Mouse (Mus musculus) midbrain, embryonic 11.5 days (tissue): ENCODE results near the gene Ergic2. TPM values are rescaled to one million over a fixed set of nuclear protein-coding genes. Genes with fewer than 3 reads are reported as not detected.

Source experiments
- ATAC-seq: fragments of 200-750 bp; cut with Nextera tagmentation; 2 replicates; pipeline ENCODE4 v1.8.0; 2017; ENCODE audit warnings: moderate TSS enrichment, moderate library complexity; ENCODE audit not compliant: low FRiP score
- DNase-seq: peaks from one replicate; pipeline ENCODE4 v3.0.0; 2015; ENCODE audit warnings: low spot score; ENCODE audit errors: missing footprints
- H3K27ac ChIP-seq: fragments of 300-500 bp; sonication (generic); 2 replicates; pipeline ENCODE4 v1.5.1; 2014; ENCODE audit warnings: low read depth, low read length
- H3K27me3 ChIP-seq: fragments of 300-500 bp; sonication (generic); 2 replicates; pipeline ENCODE4 v1.6.1; 2014; ENCODE audit warnings: mild to moderate bottlenecking, low read length, moderate library complexity, mixed read lengths; ENCODE audit not compliant: control insufficient read depth, insufficient read depth
- H3K36me3 ChIP-seq: fragments of 300-500 bp; sonication (generic); 2 replicates; pipeline ENCODE4 v1.6.1; 2014; ENCODE audit warnings: mild to moderate bottlenecking, low read length, moderate library complexity, mixed read lengths; ENCODE audit not compliant: control insufficient read depth, insufficient read depth
- H3K4me1 ChIP-seq: fragments of 300-500 bp; sonication (generic); 2 replicates; pipeline ENCODE4 v1.6.1; 2014; ENCODE audit warnings: low read length; ENCODE audit not compliant: control insufficient read depth, insufficient read depth
- H3K4me2 ChIP-seq: fragments of 300-500 bp; sonication (generic); 2 replicates; pipeline ENCODE4 v1.6.1; 2014; ENCODE audit warnings: mild to moderate bottlenecking, moderate library complexity
- H3K4me3 ChIP-seq: fragments of 300-500 bp; sonication (generic); 2 replicates; pipeline ENCODE4 v1.5.1; 2014; ENCODE audit warnings: low read depth, low read length
- H3K9ac ChIP-seq: fragments of 300-500 bp; sonication (generic); 2 replicates; pipeline ENCODE4 v1.6.1; 2014; ENCODE audit warnings: low read length
- H3K9me3 ChIP-seq: fragments of 300-500 bp; sonication (generic); 2 replicates; pipeline ENCODE4 v1.6.1; 2016; ENCODE audit warnings: low read length; ENCODE audit not compliant: control insufficient read depth
- WGBS: fragments of 180-500 bp; shearing (Covaris S2); extraction: QIAGEN DNeasy Blood & Tissue Kit; methylation state at CpG from one replicate; pipeline ENCODE4 v1.1.7; 2014; 5-methylcytosine and 5-hydroxymethylcytosine counted together
- polyA plus RNA-seq: library from polyadenylated mRNA; unstranded; fragments of >200 nt; fragmentation: Nextera tagmentation; extraction: Ambion mirVana; gene quantifications from 2 replicates; pipeline ENCODE4 v1.2.1, GENCODE M21; 2014

The Ergic2 gene
- 209 and 218 TPM in 2 replicates for polyA plus RNA-seq

DNA sequence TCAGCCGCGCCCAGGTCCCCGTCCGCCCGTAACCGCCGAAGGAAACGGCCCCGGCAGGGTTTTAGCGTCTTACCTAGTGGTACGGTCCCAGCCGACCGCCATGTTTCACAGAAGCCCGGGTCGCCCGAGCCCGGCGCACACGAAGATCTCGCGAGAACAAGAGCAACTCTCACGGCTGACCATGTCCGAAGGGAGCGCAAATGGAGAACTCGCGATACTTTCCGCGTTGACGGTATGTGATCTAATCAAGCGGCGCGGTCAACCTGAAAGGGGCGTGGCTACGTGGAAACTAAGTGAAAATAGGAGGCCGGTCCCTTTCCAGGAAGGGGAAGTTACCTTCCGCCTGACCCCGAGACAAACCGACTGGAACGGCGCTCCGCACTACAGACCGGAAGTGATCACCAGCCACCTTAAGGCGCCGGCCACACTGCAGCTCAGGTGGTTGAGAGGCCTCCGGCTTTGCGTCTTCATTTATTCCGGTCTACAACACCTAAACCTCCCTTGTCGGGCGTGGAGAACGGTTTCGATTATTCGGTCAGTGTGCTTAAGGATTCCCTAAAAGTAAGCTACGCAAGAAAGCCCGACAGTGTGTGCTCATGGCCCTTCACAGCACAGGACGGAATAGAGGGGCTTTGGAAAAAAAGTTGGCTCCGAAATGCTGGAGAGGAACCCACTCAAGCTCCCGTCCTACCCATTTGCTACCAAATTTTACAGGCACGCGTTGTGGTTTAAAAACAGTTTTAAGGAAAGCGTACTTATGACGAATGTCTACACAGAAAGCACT, at the start of gene Ergic2:
Ergic2 (minus strand) TSS at position 478 of the 784 bp plus-strand sequence.
- Histone ChIP-seq H3K4me2 (peak within 1 kb of the TSS; percentile 77), H3K9me3 (no peaks in the 10 kb centered on the region), H3K27ac (peak within 1 kb of the TSS; percentile 79), H3K27me3 (no peaks in the 10 kb centered on the region), H3K9ac (peak within 1 kb of the TSS; percentile 96), H3K36me3 (no peaks in the 10 kb centered on the region), H3K4me3 (peak within 1 kb of the TSS; percentile 96), H3K4me1 (peaks cover 12% of the 10 kb centered on the region)
- ATAC-seq: peak; percentile 99
- WGBS: under 1% methylated on average over 61 of the region's 61 CpGs
- DNase-seq: peak; percentile 99

DNA sequence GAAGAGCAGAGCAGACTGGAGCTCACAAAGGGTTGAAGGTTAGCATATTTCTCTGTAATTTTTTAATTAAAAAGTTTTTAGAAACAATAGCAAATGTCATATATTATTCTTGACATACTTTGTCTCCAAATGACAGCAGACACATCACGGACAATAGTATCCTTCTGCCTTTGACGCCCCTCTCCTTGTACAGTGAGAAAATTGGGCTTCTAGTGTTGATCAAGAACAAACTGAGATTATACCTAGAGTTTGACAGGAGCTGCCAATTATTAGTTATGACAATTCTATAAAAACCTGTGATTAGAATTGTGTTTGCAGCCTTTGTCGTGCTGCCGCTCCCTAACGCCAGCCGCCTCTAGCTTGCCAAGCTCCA, 48.5 kb upstream of the Ergic2 start:
- H3K27ac ChIP-seq: no peak overlapping the region
- 95% methylated on average over 6 of the region's 6 CpGs for WGBS
- H3K9me3 ChIP-seq: no peaks in the 10 kb centered on the region
- peaks cover 5% of the 10 kb centered on the region; the same call in 1 of the 2 replicates for H3K4me1 ChIP-seq
- H3K4me3 ChIP-seq: no peak overlapping the region
- no peaks in the 10 kb centered on the region for H3K27me3 ChIP-seq
- no peak overlapping the region for H3K4me2 ChIP-seq
- H3K9ac ChIP-seq: no peak overlapping the region
- H3K36me3 ChIP-seq: no peaks in the 10 kb centered on the region
- ATAC-seq: peak; percentile 49
- no peak for DNase-seq

DNA sequence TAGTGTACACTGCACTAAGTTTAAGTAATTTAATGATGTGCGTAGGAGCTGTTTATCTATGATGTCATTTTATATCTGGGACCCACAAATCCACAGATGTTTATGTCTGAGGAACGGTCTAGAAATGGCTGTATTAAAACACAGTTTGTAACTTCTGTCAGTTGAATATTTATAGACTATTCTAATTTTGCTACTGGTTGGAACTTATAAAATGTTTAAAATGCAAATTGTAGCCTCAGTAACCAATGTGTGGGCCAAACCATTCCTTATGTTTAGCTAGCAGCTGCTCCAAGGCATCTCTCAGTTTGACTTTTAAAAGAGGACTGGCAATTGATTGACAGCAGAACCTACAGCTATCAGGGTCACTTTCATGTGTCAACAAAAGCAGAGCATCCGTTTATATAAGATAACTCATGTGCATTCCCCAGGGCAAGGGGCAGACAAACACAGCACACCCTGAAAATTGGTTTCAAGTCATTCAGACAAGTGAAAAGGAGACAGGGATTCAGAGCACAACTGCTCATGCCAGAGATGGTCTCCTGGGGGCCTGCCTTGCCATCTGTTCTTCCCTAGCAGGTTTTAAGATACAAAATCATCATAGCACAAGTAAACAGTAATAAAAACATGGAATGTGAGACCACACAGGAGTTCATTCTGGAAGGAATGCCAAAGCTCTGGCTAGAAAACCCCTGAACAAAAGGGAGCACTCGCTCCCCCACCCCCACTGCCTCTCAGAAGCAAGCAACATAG, 48.0 kb upstream of the Ergic2 start:
- Histone ChIP-seq H3K36me3 (no peaks in the 10 kb centered on the region), H3K9me3 (no peaks in the 10 kb centered on the region), H3K27me3 (no peaks in the 10 kb centered on the region), H3K4me3 (no peak overlapping the region), H3K4me2 (no peak overlapping the region), H3K27ac (no peak overlapping the region), H3K4me1 (peaks cover 5% of the 10 kb centered on the region; the same call in 1 of the 2 replicates), H3K9ac (0 out of 2 replicates have a peak overlapping the region, but pooled peaks have one; percentile 4)
- ATAC-seq (peak; percentile 91), DNase-seq (peak; percentile 85)
- WGBS: 54% methylated on average over 4 of the region's 4 CpGs

DNA sequence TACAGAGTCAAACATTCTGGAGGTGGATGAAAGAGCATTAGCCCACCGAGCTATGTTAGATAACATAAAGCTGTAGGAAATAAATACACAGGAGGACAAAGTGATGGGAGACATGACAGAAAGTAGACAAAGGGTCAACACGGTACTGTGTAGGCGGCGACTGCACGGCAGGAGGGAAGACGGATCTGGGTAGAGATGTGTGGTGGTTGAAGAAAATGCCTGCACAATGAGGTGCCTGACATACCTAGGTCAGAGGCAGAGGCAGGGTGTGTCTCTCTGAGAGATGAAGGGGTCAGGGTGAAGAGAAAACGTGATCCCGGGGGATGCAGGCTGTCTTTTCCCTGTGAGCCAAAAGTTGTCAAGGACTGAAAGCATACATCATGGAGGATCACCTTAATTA, 46.9 kb upstream of the Ergic2 start:
- no peak for ATAC-seq
- H3K9ac ChIP-seq: no peak overlapping the region

DNA sequence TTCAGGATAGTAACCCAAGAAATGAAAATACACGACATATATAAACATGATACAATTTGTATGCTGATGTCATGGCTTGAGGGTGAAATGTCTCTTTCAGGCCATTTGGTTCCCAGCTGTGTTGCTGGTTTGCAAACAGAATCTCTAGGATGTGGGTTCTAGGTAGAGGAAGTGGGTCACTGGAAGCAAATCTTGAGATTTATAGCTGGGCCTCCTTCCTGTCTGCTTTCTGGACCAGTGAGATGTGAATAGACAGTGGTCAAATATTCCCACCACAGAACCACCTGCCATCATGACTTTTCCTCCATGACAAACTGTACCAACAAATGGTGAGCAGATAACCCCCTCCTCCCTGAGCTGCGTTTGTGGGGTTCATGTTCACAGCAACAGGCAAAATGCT, 45.6 kb upstream of the Ergic2 start:
- no peak for ATAC-seq
- peak; percentile 44 for DNase-seq
- H3K9ac ChIP-seq: no peak overlapping the region
- no peaks in the 10 kb centered on the region for H3K27me3 ChIP-seq
- no peaks in the 10 kb centered on the region for H3K36me3 ChIP-seq
- 88% methylated on average over 2 of the region's 2 CpGs for WGBS
- H3K4me1 ChIP-seq: peaks cover 5% of the 10 kb centered on the region; the same call in 1 of the 2 replicates
- no peak overlapping the region for H3K4me3 ChIP-seq
- no peak overlapping the region for H3K4me2 ChIP-seq
- no peak overlapping the region for H3K27ac ChIP-seq
- H3K9me3 ChIP-seq: no peaks in the 10 kb centered on the region

More for the DNA sequence above, 46.9 kb upstream of the Ergic2 start:
- Histone ChIP-seq H3K27me3 (no peaks in the 10 kb centered on the region), H3K4me2 (no peak overlapping the region), H3K9me3 (no peaks in the 10 kb centered on the region), H3K4me1 (peaks cover 5% of the 10 kb centered on the region; the same call in 1 of the 2 replicates), H3K27ac (no peak overlapping the region), H3K4me3 (no peak overlapping the region), H3K36me3 (no peaks in the 10 kb centered on the region)
- WGBS: 87% methylated on average over 8 of the region's 8 CpGs
- DNase-seq: peak; percentile 67

DNA sequence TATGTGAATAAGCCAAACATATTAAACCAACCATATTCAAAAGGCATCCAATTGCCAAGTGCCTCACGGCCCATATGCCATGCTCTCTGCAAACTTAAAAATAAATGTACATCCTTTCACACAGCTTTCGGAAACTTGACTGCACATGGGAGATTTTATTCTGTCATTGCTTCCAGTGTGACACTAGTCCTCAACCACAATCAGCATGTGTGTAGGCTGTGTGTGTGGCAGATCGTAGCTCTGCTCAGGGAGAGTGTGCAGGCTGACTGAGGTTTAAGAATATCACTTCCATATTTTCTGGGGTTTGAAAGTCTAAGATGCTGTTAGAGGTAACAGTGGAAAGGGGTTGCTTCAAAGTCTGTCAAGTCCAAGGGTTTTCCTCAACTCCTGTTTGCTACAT, 43.9 kb upstream of the Ergic2 start:
- Histone ChIP-seq H3K36me3 (no peaks in the 10 kb centered on the region), H3K4me3 (no peak overlapping the region), H3K27me3 (no peaks in the 10 kb centered on the region), H3K4me1 (peaks cover 12% of the 10 kb centered on the region), H3K9me3 (no peaks in the 10 kb centered on the region), H3K27ac (no peak overlapping the region), H3K4me2 (no peak overlapping the region), H3K9ac (no peak overlapping the region)
- ATAC-seq: no peak
- WGBS: 92% methylated on average over 3 of the region's 3 CpGs
- no peak for DNase-seq

DNA sequence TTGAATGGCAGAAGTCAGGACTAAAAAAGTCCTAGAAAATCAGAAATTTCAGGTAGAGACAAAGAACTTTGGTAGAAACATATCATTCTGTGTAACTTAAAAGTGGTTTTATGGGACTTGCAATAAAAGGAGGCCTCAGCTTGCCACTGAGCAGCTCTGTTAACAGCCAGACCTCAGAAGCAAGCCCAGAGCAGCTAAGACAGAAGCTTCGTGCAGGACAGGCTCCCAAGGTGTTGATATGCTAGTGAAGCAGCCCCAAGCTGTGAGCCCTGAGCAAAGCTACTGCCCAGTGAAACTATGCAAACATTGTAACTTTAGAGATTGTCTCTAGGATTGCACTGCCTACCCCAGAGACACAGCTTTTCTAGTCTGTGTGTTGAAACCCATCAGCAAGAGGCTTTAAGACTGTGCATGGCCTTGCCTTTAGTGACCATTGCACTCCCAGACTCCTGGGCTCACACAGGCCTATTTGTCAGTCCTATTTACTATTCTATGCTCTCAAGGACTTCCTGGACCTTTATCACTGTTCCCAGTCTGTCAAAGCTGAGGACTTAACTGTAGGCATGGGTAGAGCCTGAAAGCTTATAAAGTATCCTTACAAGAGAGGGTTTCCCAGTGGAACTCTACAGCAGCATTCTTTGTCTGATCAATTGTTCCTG, 43.4 kb upstream of the Ergic2 start:
- Histone ChIP-seq H3K36me3 (no peaks in the 10 kb centered on the region), H3K27me3 (no peaks in the 10 kb centered on the region), H3K4me3 (no peak overlapping the region), H3K27ac (no peak overlapping the region), H3K4me1 (peaks cover 11% of the 10 kb centered on the region), H3K9me3 (no peaks in the 10 kb centered on the region), H3K9ac (no peak overlapping the region), H3K4me2 (no peak overlapping the region)
- DNase-seq (no peak), ATAC-seq (no peak)
- WGBS: 38% methylated on average over 1 of the region's 1 CpGs

DNA sequence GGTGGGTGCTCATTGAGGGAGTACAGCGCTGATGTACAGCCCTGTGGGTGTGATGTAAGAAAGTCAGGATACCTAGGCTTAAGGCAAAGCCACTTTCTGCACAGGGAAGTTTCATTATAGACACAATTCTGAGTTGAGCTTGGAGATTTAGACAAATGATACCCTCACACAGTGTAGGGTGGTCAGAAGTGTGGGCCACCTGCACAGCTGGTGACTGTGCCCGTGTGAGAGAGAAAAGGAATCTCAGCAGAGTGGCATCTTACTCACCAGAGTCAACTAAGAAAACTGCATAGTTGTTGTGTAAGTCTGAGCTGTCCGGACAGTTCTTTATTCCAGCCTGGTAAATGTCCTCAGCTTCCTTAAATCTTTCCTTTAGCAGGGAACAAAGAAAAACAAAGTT, 37.0 kb upstream of the Ergic2 start:
- H3K27me3 ChIP-seq: no peaks in the 10 kb centered on the region
- WGBS: 84% methylated on average over 3 of the region's 3 CpGs
- H3K4me1 ChIP-seq: peaks cover 7% of the 10 kb centered on the region
- no peak overlapping the region for H3K27ac ChIP-seq
- no peak for DNase-seq
- no peaks in the 10 kb centered on the region for H3K36me3 ChIP-seq
- no peak overlapping the region for H3K4me2 ChIP-seq
- H3K9ac ChIP-seq: no peak overlapping the region
- no peak overlapping the region for H3K4me3 ChIP-seq
- ATAC-seq: no peak
- no peaks in the 10 kb centered on the region for H3K9me3 ChIP-seq
